Mouse (Mus musculus) heart, embryonic 10.5 days (tissue): ENCODE measurements around the gene Kri1. TPM values are rescaled to one million over a fixed set of nuclear protein-coding genes. Genes with fewer than 3 reads are reported as not detected.
"Not testable (repeated sequence)": the region's sequence is repeated elsewhere in the genome, so short reads cannot be mapped to it uniquely, and the experiment has no call there.

Experiments
- DNase-seq: peaks from one replicate; pipeline ENCODE4 v3.0.0-alpha.2; 2017; ENCODE audit warnings: low spot score
- H3K27ac ChIP-seq: fragments of 300-500 bp; sonication (generic); 2 replicates; pipeline ENCODE4 v1.5.1; 2016; ENCODE audit warnings: mild to moderate bottlenecking
- H3K27me3 ChIP-seq: fragments of 300-500 bp; sonication (generic); 2 replicates; pipeline ENCODE4 v1.6.1; 2016; ENCODE audit warnings: mild to moderate bottlenecking; ENCODE audit not compliant: poor library complexity, insufficient read depth, severe bottlenecking
- H3K36me3 ChIP-seq: fragments of 300-500 bp; sonication (generic); 2 replicates; pipeline ENCODE4 v1.6.1; 2016; ENCODE audit warnings: mild to moderate bottlenecking, moderate library complexity
- H3K4me1 ChIP-seq: fragments of 300-500 bp; sonication (generic); 2 replicates; pipeline ENCODE4 v1.6.1; 2016; ENCODE audit warnings: mild to moderate bottlenecking
- H3K4me3 ChIP-seq: fragments of 300-500 bp; sonication (generic); 2 replicates; pipeline ENCODE4 v1.5.1; 2016; ENCODE audit warnings: mild to moderate bottlenecking, moderate library complexity
- H3K9me3 ChIP-seq: fragments of 300-500 bp; sonication (generic); 2 replicates; pipeline ENCODE4 v1.6.1; 2016; ENCODE audit warnings: mild to moderate bottlenecking, moderate library complexity
- WGBS: fragments of 180-500 bp; shearing (Covaris S2); methylation state at CpG from one replicate; pipeline ENCODE4 v1.1.7; 2016; 5-methylcytosine and 5-hydroxymethylcytosine counted together
- polyA plus RNA-seq: library from polyadenylated mRNA; unstranded; fragments of >200 nt; fragmentation: Nextera tagmentation; extraction: Ambion mirVana; gene quantifications from 2 replicates; pipeline ENCODE4 v1.2.1, GENCODE M21; 2016

Gene Kri1
- polyA plus RNA-seq, 1 experiment from 2014 or later, result 21.3 TPM

- peak overlapping the region; percentile 85 for H3K27ac ChIP-seq
- no peaks in the 10 kb centered on the region for H3K27me3 ChIP-seq
- no peak for DNase-seq
- 14% methylated on average over 16 of the region's 16 CpGs for WGBS
- H3K36me3 ChIP-seq, result peaks cover 33% of the 10 kb centered on the region
- H3K4me1 ChIP-seq, result peaks cover 25% of the 10 kb centered on the region
- H3K9me3 ChIP-seq, result 0 out of 2 replicates have a peak, but pooled peaks cover 3% of the 10 kb centered on the region
- H3K4me3 ChIP-seq, result peak overlapping the region; percentile 52
Observed at GRCm38 (mm10) chr9:21227342-21227741, 60.4 kb downstream of the Kri1 start.

GRCm38 (mm10) chr9:21225415-21225758 is 62.4 kb downstream of the Kri1 start:
- Histone ChIP-seq H3K27ac (peak overlapping the region; percentile 88), H3K27me3 (no peaks in the 10 kb centered on the region), H3K9me3 (0 out of 2 replicates have a peak, but pooled peaks cover 3% of the 10 kb centered on the region), H3K4me3 (peak overlapping the region; percentile 58), H3K4me1 (peaks cover 35% of the 10 kb centered on the region), H3K36me3 (peaks cover 17% of the 10 kb centered on the region)
- WGBS, result 13% methylated on average over 7 of the region's 7 CpGs
- DNase-seq, result no peak

GRCm38 (mm10) chr9:21224576-21225414 is 63.0 kb downstream of the Kri1 start:
- no peaks in the 10 kb centered on the region for H3K27me3 ChIP-seq
- 18% methylated on average over 26 of the region's 26 CpGs for WGBS
- H3K4me3 ChIP-seq, result peak overlapping the region; percentile 58
- no peak for DNase-seq
- H3K4me1 ChIP-seq, result peaks cover 36% of the 10 kb centered on the region
- peaks cover 11% of the 10 kb centered on the region for H3K36me3 ChIP-seq
- H3K27ac ChIP-seq, result peak overlapping the region; percentile 88
- H3K9me3 ChIP-seq, result 0 out of 2 replicates have a peak, but pooled peaks cover 3% of the 10 kb centered on the region

- H3K36me3 ChIP-seq, result 0 out of 2 replicates have a peak, but pooled peaks cover 3% of the 10 kb centered on the region
- H3K27me3 ChIP-seq, result no peaks in the 10 kb centered on the region
- 82% methylated on average over 6 of the region's 6 CpGs for WGBS
- H3K27ac ChIP-seq, result no peak overlapping the region
- peaks cover 36% of the 10 kb centered on the region for H3K4me1 ChIP-seq
- H3K9me3 ChIP-seq, result 0 out of 2 replicates have a peak, but pooled peaks cover 3% of the 10 kb centered on the region
- no peak for DNase-seq
- no peak overlapping the region for H3K4me3 ChIP-seq
Observed at GRCm38 (mm10) chr9:21223906-21224305, 63.9 kb downstream of the Kri1 start.

GRCm38 (mm10) chr9:21223490-21223889 is 64.3 kb downstream of the Kri1 start:
- H3K36me3 ChIP-seq, H3K27ac ChIP-seq, DNase-seq, H3K4me3 ChIP-seq, H3K27me3 ChIP-seq, H3K9me3 ChIP-seq: not testable (repeated sequence)
- peaks cover 36% of the 10 kb centered on the region for H3K4me1 ChIP-seq
- 96% methylated on average over 2 of the region's 2 CpGs for whole genome bisulfite sequencing

Other genes starting within 250 kb of the Kri1 start
- 1.0 and 1.9 TPM in 2 replicates for gene Zglp1, start 220.9 kb downstream of the Kri1 start, polyA plus RNA-seq
- 0.25 and 0.79 TPM in 2 replicates for gene Gm49373, start 214.9 kb downstream of the Kri1 start, polyA plus RNA-seq
- gene Fdx1l, start 214.4 kb downstream of the Kri1 start, polyA plus RNA-seq, result 64.6 and 79.5 TPM in 2 replicates
- 3.2 and 3.4 TPM in 2 replicates for gene Gm38431, start 196.0 kb downstream of the Kri1 start, polyA plus RNA-seq
- gene Raver1, start 196.0 kb downstream of the Kri1 start, polyA plus RNA-seq, result 76.7 and 83.9 TPM in 2 replicates
- gene Tyk2, start 156.7 kb downstream of the Kri1 start, polyA plus RNA-seq, result 12.6 and 16.5 TPM in 2 replicates
- gene Cdc37, start 138.0 kb downstream of the Kri1 start, polyA plus RNA-seq, result 286 and 333 TPM in 2 replicates
- 7.5 and 9.0 TPM in 2 replicates for gene Pde4a, start 122.3 kb downstream of the Kri1 start, polyA plus RNA-seq
- 51.4 and 52.4 TPM in 2 replicates for gene Keap1, start 48.6 kb downstream of the Kri1 start, polyA plus RNA-seq
- 0.46 and 0.47 TPM in 2 replicates for gene S1pr5, start 39.5 kb downstream of the Kri1 start, polyA plus RNA-seq
- 50.6 and 57.9 TPM in 2 replicates for gene Atg4d, start 22.7 kb downstream of the Kri1 start, polyA plus RNA-seq
- gene Cdkn2d, start 3.4 kb upstream of the Kri1 start, polyA plus RNA-seq, result 69.0 and 93.4 TPM in 2 replicates
- gene Ap1m2, start 24.4 kb upstream of the Kri1 start, polyA plus RNA-seq, result 2.0 and 6.1 TPM in 2 replicates
- gene Slc44a2, start 32.7 kb upstream of the Kri1 start, polyA plus RNA-seq, result 69.2 and 70.4 TPM in 2 replicates
- gene Ilf3, start 79.9 kb upstream of the Kri1 start, polyA plus RNA-seq, result 166 and 197 TPM in 2 replicates
- gene Qtrt1, start 123.9 kb upstream of the Kri1 start, polyA plus RNA-seq, result 38.9 and 51.3 TPM in 2 replicates
- gene Dnm2, start 136.9 kb upstream of the Kri1 start, polyA plus RNA-seq, result 81.6 and 92.1 TPM in 2 replicates
- gene Tmed1, start 222.3 kb upstream of the Kri1 start, polyA plus RNA-seq, result 119 and 134 TPM in 2 replicates
- gene AB124611, start 238.2 kb upstream of the Kri1 start, polyA plus RNA-seq, result 1.3 and 2.5 TPM in 2 replicates